Mouse (Mus musculus) G1E (cell line): ENCODE data around the gene Cdk14.

Experiments used
- CTCF ChIP-seq: IDR thresholded peaks from 2 replicates; pipeline ENCODE4 v1.5.1; 2012; ENCODE audit warnings: low read depth, low read length, inconsistent platforms, mixed read lengths
- GATA1 ChIP-seq: IDR thresholded peaks from 2 replicates; pipeline ENCODE4 v1.6.1; 2012; ENCODE audit warnings: borderline replicate concordance, low read length, inconsistent platforms, mixed read lengths
- GATA2 ChIP-seq: IDR thresholded peaks from 2 replicates; pipeline ENCODE4 v1.6.1; 2012; ENCODE audit warnings: low read depth, low read length, inconsistent platforms, borderline replicate concordance
- TAL1 ChIP-seq: conservative IDR thresholded peaks from 2 replicates; pipeline ENCODE4 v1.6.1; 2012; ENCODE audit warnings: low read depth, low read length, inconsistent platforms, mixed read lengths

DNA sequence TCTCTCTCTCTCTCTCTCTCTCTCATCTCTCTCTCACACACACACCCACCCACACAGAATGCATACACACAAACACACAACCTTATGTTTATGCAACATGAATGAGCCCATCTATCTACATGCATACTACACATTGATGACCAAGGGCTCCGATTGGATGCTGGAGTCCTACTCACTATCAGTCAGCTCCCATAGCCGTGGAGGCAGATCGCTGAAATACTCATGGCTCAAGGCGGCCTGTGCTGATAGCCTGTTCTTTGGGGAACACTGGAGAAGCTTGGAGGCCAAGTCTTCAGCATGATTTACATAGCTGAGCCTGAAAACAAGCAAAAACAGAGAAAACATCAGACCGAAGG is 526.3 kb downstream of the Cdk14 start:
- TF ChIP-seq CTCF (no peak), GATA1 (no peak), TAL1 (no peak), GATA2 (no peak)
